Mouse (Mus musculus): ENCODE measurements around the gene Olfr346.

Olfr346 gene

DNA sequence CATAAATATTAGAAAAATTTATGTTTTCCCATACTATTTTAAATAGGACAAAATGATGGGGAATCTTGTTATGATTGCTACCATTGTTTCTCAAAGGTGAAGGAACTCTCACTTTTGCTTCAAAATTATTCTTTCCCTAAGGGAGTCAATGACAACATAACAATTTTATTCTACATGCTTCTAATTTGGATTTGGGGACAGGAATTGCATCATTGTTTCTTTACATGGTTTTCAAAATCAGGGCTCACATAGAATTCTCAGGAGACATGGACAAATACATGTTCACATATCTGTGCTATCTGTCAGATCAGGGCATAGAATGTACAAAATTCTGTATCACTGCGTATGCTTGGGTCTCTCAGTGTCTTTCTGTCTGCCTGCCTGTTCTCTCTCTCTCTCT, at the start of gene Olfr346:
Gene Olfr346, plus strand, starts transcription at position 301 of the 400 bp plus-strand sequence.
- DNase-seq (ENCODE audit: low spot score) = no peak

GRCm38 (mm10) chr2:36639741-36640140, 45.8 kb upstream of the Olfr346 start, which contains the start of gene Olfr345:
Gene Olfr345 (plus strand): TSS chr2:36640041.
- DNase-seq (ENCODE audit: low spot score) = no peak

DNA sequence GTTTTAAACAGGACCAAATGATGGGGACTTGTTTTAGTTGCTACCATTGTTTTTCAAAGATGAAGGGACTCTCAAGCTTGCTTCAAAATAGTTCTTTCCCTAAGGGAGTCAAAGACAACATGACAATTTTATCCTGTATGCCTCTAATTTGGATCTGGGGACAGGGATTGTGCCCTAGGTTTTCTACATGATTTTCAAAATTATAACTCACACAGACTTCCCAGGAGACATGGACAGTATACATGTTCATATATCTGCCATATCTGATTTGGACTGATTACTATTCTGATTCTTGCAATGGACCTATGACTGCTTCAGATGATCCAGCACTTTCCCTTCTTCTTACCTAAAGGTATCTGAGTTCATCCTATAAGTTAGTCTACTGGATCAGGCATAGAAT, 46.0 kb downstream of the Olfr346 start, which contains the start of gene Olfr347:
Gene Olfr347, plus strand, starts transcription at position 301 of the 400 bp plus-strand sequence.
- DNase-seq (ENCODE audit: low spot score) = no peak

- DNase-seq (ENCODE audit: low spot score) = no peak
These were observed 50.6 kb downstream of the Olfr346 start for GRCm38 (mm10) chr2:36736226-36736625.

All from layer of hippocampus, adult 11-12 months (tissue).